8 mouse cellular contexts compared by ENCODE assay signal in the genomic region with DNA sequence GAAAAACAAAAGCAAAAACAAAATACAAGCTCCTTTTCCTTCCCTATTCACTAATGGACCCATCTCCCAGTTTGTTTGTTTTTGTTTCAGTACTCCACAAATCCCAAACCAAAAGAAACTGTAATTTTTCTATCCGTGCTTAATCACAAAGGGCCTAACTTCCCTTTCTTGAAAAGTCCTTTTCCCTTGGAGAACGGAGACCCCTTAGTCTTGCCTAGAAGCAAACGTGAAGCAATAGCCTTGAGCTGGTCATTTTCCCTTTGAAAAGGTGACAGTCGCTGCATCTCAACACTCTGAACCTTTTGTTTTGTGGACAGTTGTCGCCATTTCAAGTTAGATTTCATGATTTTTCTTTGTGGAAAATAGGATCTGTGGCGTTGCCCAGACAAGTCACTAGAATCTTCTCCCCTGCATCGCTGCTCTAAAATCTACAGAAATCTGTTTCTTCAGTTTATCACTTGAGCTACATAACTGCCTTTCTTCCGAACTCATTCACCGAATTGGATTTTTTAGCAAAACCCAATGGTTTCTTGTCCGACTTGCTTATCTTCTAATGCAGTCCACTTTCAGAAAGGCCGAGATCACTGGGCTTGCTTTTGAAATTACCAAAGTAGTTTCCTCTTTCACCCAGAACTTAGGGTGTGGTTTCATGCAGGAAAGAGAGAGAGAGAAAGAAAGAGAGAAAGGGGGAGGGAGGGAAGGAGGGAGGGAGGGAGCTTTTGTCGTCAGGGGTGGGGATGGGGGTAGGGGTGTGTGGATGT. TPM values are rescaled to one million over a fixed set of nuclear protein-coding genes. Genes with fewer than 3 reads are reported as not detected.
A peak's percentile ranks its signal among the peaks of the same experiment; 100 is the strongest.
DNase-seq lines count a peak whose midpoint lies in the region; ATAC-seq and TF ChIP-seq lines count a peak whose summit lies in the region.

No protein-coding gene starts in this region.

- H3K9me3 ChIP-seq in heart, embryonic 11.5 days (replicated peaks; ENCODE audit: control insufficient read depth, low read length), result no peaks in the 10 kb centered on the region
- no peaks in the 10 kb centered on the region for H3K9me3 ChIP-seq in ES-E14 (ENCODE audit: control insufficient read depth, insufficient read depth, low read depth, low read length)
- H3K9me3 ChIP-seq in forebrain, postnatal 0 days (ENCODE audit: low read length), result no peaks in the 10 kb centered on the region

- ATAC-seq in heart, embryonic 11.5 days (replicated peaks; ENCODE audit: insufficient number of reproducible peaks, low FRiP score, low TSS enrichment), result no peak
- peak; percentile 13 for ATAC-seq in forebrain, postnatal 0 days

- H3K9ac ChIP-seq in heart, embryonic 11.5 days (ENCODE audit: low read depth, low read length), result peak overlapping the region; percentile 95
- H3K9ac ChIP-seq in ES-E14 (ENCODE audit: insufficient read depth, low read depth, low read length, poor library complexity, severe bottlenecking), result no peak overlapping the region
- H3K9ac ChIP-seq in forebrain, postnatal 0 days, result peak overlapping the region; percentile 56; the same call in 1 of the 2 replicates

- no peak for DNase-seq in heart, postnatal 14 days
- DNase-seq in ES-E14 (ENCODE audit: low read depth, low spot score), result no peak
- peak; percentile 24 for DNase-seq in forebrain, postnatal 0 days
- peak; percentile 42 for DNase-seq in lung, postnatal 36 days
- DNase-seq in cerebellum, adult 11-12 months, result no peak
- DNase-seq in right cerebral cortex, adult 2 months (ENCODE audit: low spot score in 2 of 2), result no peak
- DNase-seq in layer of hippocampus, adult 9-11 months, result no peak

- WGBS in heart, embryonic 11.5 days (ENCODE audit: insufficient replicate concordance), result 8% methylated on average over 12 of the region's 12 CpGs
- WGBS in forebrain, postnatal 0 days, result 4% methylated on average over 12 of the region's 12 CpGs

- in situ Hi-C loops in ES-E14 (cut with MboI; ENCODE audit: low sequenced_read_pairs in 2 of 2, unreplicated experiment in 2 of 2), result no loop called here

- peaks cover 5% of the 10 kb centered on the region for H3K36me3 ChIP-seq in heart, embryonic 11.5 days (ENCODE audit: control insufficient read depth, insufficient read depth, low read length)
- no peaks in the 10 kb centered on the region; the same call in 1 of the 2 replicates for H3K36me3 ChIP-seq in ES-E14 (ENCODE audit: control insufficient read depth, insufficient read depth, low read length, poor library complexity, severe bottlenecking)
- no peaks in the 10 kb centered on the region for H3K36me3 ChIP-seq in forebrain, postnatal 0 days (ENCODE audit: insufficient read depth)

- TF ChIP-seq CTCF in forebrain, postnatal 0 days (IDR thresholded peaks at IDR 0.05; ENCODE audit: low read depth), result no peak

- peaks cover 14% of the 10 kb centered on the region for H3K4me1 ChIP-seq in heart, embryonic 11.5 days (ENCODE audit: control insufficient read depth, insufficient read depth, low read length)
- peaks cover 3 to 12% of the 10 kb centered on the region in 2 experiments; a peak in 2 of 4 replicates for H3K4me1 ChIP-seq in ES-E14 (ENCODE audit: control insufficient read depth in 2 of 2, insufficient read depth in 2 of 2, low read length in 2 of 2, poor library complexity in 1 of 2)
- peaks cover 4% of the 10 kb centered on the region; the same call in 1 of the 2 replicates for H3K4me1 ChIP-seq in forebrain, postnatal 0 days (ENCODE audit: insufficient read depth)

- peak overlapping the region; percentile 77 for H3K4me2 ChIP-seq in heart, embryonic 11.5 days
- peak overlapping the region; percentile 96 for H3K4me2 ChIP-seq in forebrain, postnatal 0 days (ENCODE audit: low read depth)

- no peaks in the 10 kb centered on the region for H3K27me3 ChIP-seq in heart, embryonic 11.5 days (ENCODE audit: control insufficient read depth, insufficient read depth, low read length)
- no peaks in the 10 kb centered on the region for H3K27me3 ChIP-seq in forebrain, postnatal 0 days (ENCODE audit: insufficient read depth, low read length)

- H3K4me3 ChIP-seq in heart, embryonic 11.5 days (ENCODE audit: low read depth, low read length), result peak overlapping the region; percentile 94
- peak overlapping the region; percentile 61 to 91; a peak in 3 of 4 replicates for H3K4me3 ChIP-seq in ES-E14 (ENCODE audit: insufficient read depth in 1 of 2, low read depth in 1 of 2, low read length in 2 of 2, poor library complexity in 1 of 2, severe bottlenecking in 1 of 2)
- H3K4me3 ChIP-seq in forebrain, postnatal 0 days (ENCODE audit: low read depth, low read length), result peak overlapping the region; percentile 63

- H3K27ac ChIP-seq in heart, embryonic 11.5 days (ENCODE audit: low read depth, low read length), result peak overlapping the region; percentile 98
- H3K27ac ChIP-seq in ES-E14 (ENCODE audit: insufficient read depth, low read depth, low read length, poor library complexity, severe bottlenecking), result peak overlapping the region; percentile 50; the same call in 1 of the 2 replicates
- peak overlapping the region; percentile 84 for H3K27ac ChIP-seq in forebrain, postnatal 0 days (ENCODE audit: low read depth, low read length)

- intact Hi-C loops in heart, postnatal 14 days (cut with DNase I), result loop anchor here (2.0 kb wide), 2 partner anchors 28 to 200 kb away; a partner anchor contains a TSS

TF ChIP-seq in ES-E14, 5 proteins besides CTCF, POLR2A, EP300 and RAD21:
- TF ChIP-seq ZNF384 (IDR thresholded peaks at IDR 0.05; ENCODE audit: low read depth, low read length), result no peak

RNA-seq across cellular contexts. Expression of a gene that starts 0.9 kb away (rescaled TPM):
- 867 and 947 TPM in 2 replicates for polyA plus RNA-seq in heart, embryonic 11.5 days (2014; fragmentation: Nextera tagmentation; extraction: Ambion mirVana)
- total RNA-seq in heart, postnatal 14 days (2021), result 100 to 1,000 TPM; 554 to 575 TPM
- 465 and 1,315 TPM in 2 replicates for total RNA-seq in ES-E14 (2012; rRNA removed)
- total RNA-seq in forebrain, postnatal 0 days (2014; rRNA removed), result 441 and 554 TPM in 2 replicates
- polyA plus RNA-seq in forebrain, postnatal 0 days (2015; fragmentation: Nextera tagmentation; extraction: Ambion mirVana), result 224 and 269 TPM in 2 replicates

RNA-seq across cellular contexts. Expression of a gene that starts 28.4 kb away (rescaled TPM):
- 8.2 and 9.0 TPM in 2 replicates for polyA plus RNA-seq in heart, embryonic 11.5 days (2014; fragmentation: Nextera tagmentation; extraction: Ambion mirVana)
- 1 to 10 TPM; 6.6 to 9.1 TPM for total RNA-seq in heart, postnatal 14 days (2021)
- total RNA-seq in ES-E14 (2012; rRNA removed), result 5.3 and 7.4 TPM in 2 replicates
- total RNA-seq in forebrain, postnatal 0 days (2014; rRNA removed), result 11.3 and 13.0 TPM in 2 replicates
- 7.8 and 8.7 TPM in 2 replicates for polyA plus RNA-seq in forebrain, postnatal 0 days (2015; fragmentation: Nextera tagmentation; extraction: Ambion mirVana)

Comparison
In these comparisons a context has a peak if more than half of its experiments do, and no peak if none do; other contexts are left out.
1. DNase-seq: peak in forebrain, postnatal 0 days (single experiment) and lung, postnatal 36 days (single experiment); none in heart, postnatal 14 days (0 of 2), ES-E14 (single experiment), cerebellum, adult 11-12 months (single experiment), right cerebral cortex, adult 2 months (0 of 2) and layer of hippocampus, adult 9-11 months (single experiment).
2. Peak in every context shown above with its lines, with median percentiles within 50 percentile points of each other: H3K27ac ChIP-seq and H3K4me3 ChIP-seq.